Mouse (Mus musculus): Measurements from ENCODE around the gene Olfr1446. TPM values are rescaled to one million over a fixed set of nuclear protein-coding genes. Genes with fewer than 3 reads are reported as not detected.

The Olfr1446 gene
- polyA plus RNA-seq, 2 experiments, result not detected

DNA sequence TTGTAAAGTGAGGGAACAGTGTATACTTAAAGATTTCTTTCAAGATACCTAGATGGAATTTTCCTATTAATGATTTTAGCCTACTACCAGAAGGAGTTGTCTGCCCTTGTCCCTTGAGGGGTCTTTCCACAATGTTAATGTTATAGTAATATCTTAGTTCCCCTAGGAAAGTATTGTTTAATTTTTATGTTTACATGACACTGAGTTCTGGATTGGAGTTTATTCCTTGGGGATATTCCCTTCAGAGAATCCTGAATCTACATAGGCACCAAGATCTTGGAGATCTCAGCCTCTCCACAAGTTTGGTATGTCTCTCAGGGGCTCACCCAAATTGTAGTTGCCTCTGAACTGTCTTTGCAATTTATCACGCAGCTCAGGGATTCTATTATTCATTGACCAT is 36.3 kb downstream of the Olfr1446 start, which contains the start of gene Olfr1444:
Olfr1444 (plus strand) TSS at position 301 of the 400 bp plus-strand sequence.
- Histone ChIP-seq H3K9ac (replicated peaks) (no peak within 1 kb of the TSS), H3K4me3 (ENCODE audit: insufficient read depth in 1 of 2, low read depth in 2 of 2, low read length in 2 of 2) (no peak within 1 kb of the TSS), H3K36me3 (replicated peaks; ENCODE audit: control insufficient read depth, insufficient read depth, low read depth) (no peaks in the 10 kb centered on the region), H3K27me3 (ENCODE audit: control insufficient read depth, insufficient read depth, low read length) (no peaks in the 10 kb centered on the region), H3K4me2 (ENCODE audit: low read depth) (no peak within 1 kb of the TSS), H3K27ac (no peak within 1 kb of the TSS), H3K4me1 (replicated peaks; ENCODE audit: control insufficient read depth in 2 of 2, insufficient read depth in 2 of 2, low read length in 1 of 2) (no peaks in the 10 kb centered on the region), H3K9me3 (ENCODE audit: control insufficient read depth, low read length) (no peaks in the 10 kb centered on the region)
- TF ChIP-seq CTCF (IDR thresholded peaks at IDR 0.05; ENCODE audit: low read depth) (no peak), EP300 (IDR thresholded peaks at IDR 0.05; ENCODE audit: low read depth) (no peak)
- WGBS (ENCODE audit: insufficient replicate concordance), result 35% methylated on average over 1 of the region's 1 CpGs
- ATAC-seq (ENCODE audit: insufficient read depth), result no peak
- no peak for DNase-seq (ENCODE audit: low read depth in 3 of 3, low spot score in 3 of 3)

DNA sequence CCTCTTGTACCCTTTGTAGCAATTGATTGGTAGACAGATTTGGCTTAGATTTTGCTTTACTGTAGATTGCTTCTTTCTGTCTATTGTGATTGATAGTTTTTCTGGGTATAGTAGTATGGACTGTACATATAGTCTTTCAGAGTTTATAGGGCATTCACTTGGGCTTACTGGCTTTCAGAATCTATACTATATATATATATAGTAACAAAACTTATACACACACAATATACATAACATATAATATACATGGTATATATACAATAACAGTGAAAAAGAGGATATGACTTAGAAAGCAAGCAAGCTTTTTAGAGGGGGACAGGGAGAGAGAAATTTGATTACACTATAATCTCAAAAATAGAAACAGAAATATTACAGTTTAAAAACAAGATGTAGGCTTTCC is 46.9 kb downstream of the Olfr1446 start, which contains the start of gene Gm5244:
Gm5244 (plus strand) TSS at position 301 of the 400 bp plus-strand sequence.
- no peak for TF ChIP-seq EP300 (IDR thresholded peaks at IDR 0.05; ENCODE audit: low read depth)
- TF ChIP-seq CTCF (IDR thresholded peaks at IDR 0.05; ENCODE audit: low read depth), result no peak
- H3K27me3 ChIP-seq (ENCODE audit: control insufficient read depth, insufficient read depth, low read length), result no peaks in the 10 kb centered on the region
- no peaks in the 10 kb centered on the region for H3K9me3 ChIP-seq (ENCODE audit: control insufficient read depth, low read length)
- no peak within 1 kb of the TSS for H3K27ac ChIP-seq
- H3K9ac ChIP-seq (replicated peaks), result no peak within 1 kb of the TSS
- no peak within 1 kb of the TSS for H3K4me3 ChIP-seq (ENCODE audit: insufficient read depth in 1 of 2, low read depth in 2 of 2, low read length in 2 of 2)
- H3K4me1 ChIP-seq (replicated peaks; ENCODE audit: control insufficient read depth in 2 of 2, insufficient read depth in 2 of 2, low read length in 1 of 2), result no peaks in the 10 kb centered on the region
- ATAC-seq (ENCODE audit: insufficient read depth) (no peak), DNase-seq (ENCODE audit: low read depth in 3 of 3, low spot score in 3 of 3) (no peak)
- no peak within 1 kb of the TSS for H3K4me2 ChIP-seq (ENCODE audit: low read depth)
- H3K36me3 ChIP-seq (replicated peaks; ENCODE audit: control insufficient read depth, insufficient read depth, low read depth), result no peaks in the 10 kb centered on the region

DNA sequence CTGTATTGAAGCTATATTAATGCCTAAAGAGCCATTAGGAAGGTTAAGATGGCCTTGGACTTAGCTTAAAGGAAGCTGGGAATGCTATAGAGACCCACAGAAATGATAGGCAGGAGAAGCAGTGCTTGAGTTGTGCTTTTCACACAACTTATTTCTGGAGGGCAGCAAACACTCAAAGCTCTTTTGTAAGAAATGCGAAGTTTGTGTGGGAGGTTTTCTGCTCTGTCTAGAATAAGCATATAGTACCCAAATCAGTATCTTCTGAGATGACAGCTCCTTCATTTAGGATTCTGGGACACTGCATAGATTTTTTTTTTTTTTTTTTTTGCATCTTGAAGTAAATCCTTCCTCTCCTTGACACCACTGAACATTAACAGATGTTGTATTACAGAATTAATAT is 54.8 kb downstream of the Olfr1446 start:
- ATAC-seq (ENCODE audit: insufficient read depth) (no peak), DNase-seq (ENCODE audit: low read depth in 3 of 3, low spot score in 3 of 3) (no peak)
- H3K4me2 ChIP-seq (ENCODE audit: low read depth), result no peak overlapping the region
- H3K9ac ChIP-seq (replicated peaks), result no peak overlapping the region
- H3K4me3 ChIP-seq (ENCODE audit: insufficient read depth in 1 of 2, low read depth in 2 of 2, low read length in 2 of 2), result no peak overlapping the region
- no peaks in the 10 kb centered on the region for H3K9me3 ChIP-seq (ENCODE audit: control insufficient read depth, low read length)
- 53% methylated on average over 1 of the region's 1 CpGs for WGBS (ENCODE audit: insufficient replicate concordance)
- H3K27me3 ChIP-seq (ENCODE audit: control insufficient read depth, insufficient read depth, low read length), result no peaks in the 10 kb centered on the region
- no peaks in the 10 kb centered on the region for H3K36me3 ChIP-seq (replicated peaks; ENCODE audit: control insufficient read depth, insufficient read depth, low read depth)
- TF ChIP-seq CTCF (IDR thresholded peaks at IDR 0.05; ENCODE audit: low read depth) (no peak), EP300 (IDR thresholded peaks at IDR 0.05; ENCODE audit: low read depth) (no peak)
- no peak overlapping the region for H3K27ac ChIP-seq
- no peaks in the 10 kb centered on the region; a peak in 1 of 4 replicates for H3K4me1 ChIP-seq (replicated peaks; ENCODE audit: control insufficient read depth in 2 of 2, insufficient read depth in 2 of 2, low read length in 1 of 2)

Other genes with a start within 250 kb of the Olfr1446 start
- not detected in 2 replicates for gene Olfr1442, start 223.1 kb downstream of the Olfr1446 start, polyA plus RNA-seq (2012; rRNA removed)
- gene Olfr1442, start 223.1 kb downstream of the Olfr1446 start, polyA plus RNA-seq (2014; fragmentation: Nextera tagmentation; extraction: Ambion mirVana), result not detected in 2 replicates
- not detected in 2 replicates for gene Olfr1443, start 215.4 kb downstream of the Olfr1446 start, polyA plus RNA-seq (2012; rRNA removed)
- gene Olfr1443, start 215.4 kb downstream of the Olfr1446 start, polyA plus RNA-seq (2014; fragmentation: Nextera tagmentation; extraction: Ambion mirVana), result not detected in 2 replicates
- 1.8 and 2.0 TPM in 2 replicates for gene Keg1, start 197.7 kb downstream of the Olfr1446 start, polyA plus RNA-seq (2012; rRNA removed)
- gene Keg1, start 197.7 kb downstream of the Olfr1446 start, polyA plus RNA-seq (2014; fragmentation: Nextera tagmentation; extraction: Ambion mirVana), result 2.7 and 4.6 TPM in 2 replicates
- 0.94 and 1.8 TPM in 2 replicates for gene Cntf, start 127.9 kb downstream of the Olfr1446 start, polyA plus RNA-seq (2012; rRNA removed)
- 0.35 and 0.72 TPM in 2 replicates for gene Cntf, start 127.9 kb downstream of the Olfr1446 start, polyA plus RNA-seq (2014; fragmentation: Nextera tagmentation; extraction: Ambion mirVana)
- 9.7 and 13.5 TPM in 2 replicates for gene Zfp91, start 97.4 kb downstream of the Olfr1446 start, polyA plus RNA-seq (2012; rRNA removed)
- 4.8 and 5.2 TPM in 2 replicates for gene Zfp91, start 97.4 kb downstream of the Olfr1446 start, polyA plus RNA-seq (2014; fragmentation: Nextera tagmentation; extraction: Ambion mirVana)
- gene Lpxn, start 97.3 kb downstream of the Olfr1446 start, polyA plus RNA-seq (2012; rRNA removed), result 1.3 and 1.5 TPM in 2 replicates
- 2.2 and 2.7 TPM in 2 replicates for gene Lpxn, start 97.3 kb downstream of the Olfr1446 start, polyA plus RNA-seq (2014; fragmentation: Nextera tagmentation; extraction: Ambion mirVana)
- gene Gm5244, start 46.8 kb downstream of the Olfr1446 start, polyA plus RNA-seq (2012; rRNA removed), result not detected in 2 replicates
- not detected in 2 replicates for gene Gm5244, start 46.8 kb downstream of the Olfr1446 start, polyA plus RNA-seq (2014; fragmentation: Nextera tagmentation; extraction: Ambion mirVana)
- not detected in 2 replicates for gene Olfr1444, start 36.2 kb downstream of the Olfr1446 start, polyA plus RNA-seq (2012; rRNA removed)
- gene Olfr1444, start 36.2 kb downstream of the Olfr1446 start, polyA plus RNA-seq (2014; fragmentation: Nextera tagmentation; extraction: Ambion mirVana), result not detected in 2 replicates
- gene Olfr1445, start 9.7 kb downstream of the Olfr1446 start, polyA plus RNA-seq (2012; rRNA removed), result not detected in 2 replicates
- not detected in 2 replicates for gene Olfr1445, start 9.7 kb downstream of the Olfr1446 start, polyA plus RNA-seq (2014; fragmentation: Nextera tagmentation; extraction: Ambion mirVana)
- gene Olfr1447, start 10.2 kb upstream of the Olfr1446 start, polyA plus RNA-seq (2012; rRNA removed), result not detected in 2 replicates
- gene Olfr1447, start 10.2 kb upstream of the Olfr1446 start, polyA plus RNA-seq (2014; fragmentation: Nextera tagmentation; extraction: Ambion mirVana), result not detected in 2 replicates
- not detected in 2 replicates for gene Olfr1448, start 30.9 kb upstream of the Olfr1446 start, polyA plus RNA-seq (2012; rRNA removed)
- not detected in 2 replicates for gene Olfr1448, start 30.9 kb upstream of the Olfr1446 start, polyA plus RNA-seq (2014; fragmentation: Nextera tagmentation; extraction: Ambion mirVana)
- not detected in 2 replicates for gene Olfr1449, start 37.3 kb upstream of the Olfr1446 start, polyA plus RNA-seq (2012; rRNA removed)
- not detected in 2 replicates for gene Olfr1449, start 37.3 kb upstream of the Olfr1446 start, polyA plus RNA-seq (2014; fragmentation: Nextera tagmentation; extraction: Ambion mirVana)
- gene Olfr1450, start 56.7 kb upstream of the Olfr1446 start, polyA plus RNA-seq (2012; rRNA removed), result not detected in 2 replicates
- gene Olfr1450, start 56.7 kb upstream of the Olfr1446 start, polyA plus RNA-seq (2014; fragmentation: Nextera tagmentation; extraction: Ambion mirVana), result not detected in 2 replicates
- not detected in 2 replicates for gene Olfr1451, start 101.5 kb upstream of the Olfr1446 start, polyA plus RNA-seq (2012; rRNA removed)
- gene Olfr1451, start 101.5 kb upstream of the Olfr1446 start, polyA plus RNA-seq (2014; fragmentation: Nextera tagmentation; extraction: Ambion mirVana), result not detected in 2 replicates
- gene Olfr1453, start 134.8 kb upstream of the Olfr1446 start, polyA plus RNA-seq (2012; rRNA removed), result not detected in 2 replicates
- gene Olfr1453, start 134.8 kb upstream of the Olfr1446 start, polyA plus RNA-seq (2014; fragmentation: Nextera tagmentation; extraction: Ambion mirVana), result not detected in 2 replicates
- not detected in 2 replicates for gene Olfr1454, start 167.1 kb upstream of the Olfr1446 start, polyA plus RNA-seq (2012; rRNA removed)
- not detected in 2 replicates for gene Olfr1454, start 167.1 kb upstream of the Olfr1446 start, polyA plus RNA-seq (2014; fragmentation: Nextera tagmentation; extraction: Ambion mirVana)
- gene Olfr1457, start 204.4 kb upstream of the Olfr1446 start, polyA plus RNA-seq (2012; rRNA removed), result not detected in 2 replicates
- not detected in 2 replicates for gene Olfr1457, start 204.4 kb upstream of the Olfr1446 start, polyA plus RNA-seq (2014; fragmentation: Nextera tagmentation; extraction: Ambion mirVana)
- not detected in 2 replicates for gene Olfr1458, start 213.3 kb upstream of the Olfr1446 start, polyA plus RNA-seq (2012; rRNA removed)
- gene Olfr1458, start 213.3 kb upstream of the Olfr1446 start, polyA plus RNA-seq (2014; fragmentation: Nextera tagmentation; extraction: Ambion mirVana), result not detected in 2 replicates

All from liver, embryonic 14.5 days (tissue).